Mouse (Mus musculus) megakaryocyte, embryonic 14.5 days (primary cell): ENCODE results near the gene Mndal.
"Not testable (repeated sequence)": the region's sequence is repeated elsewhere in the genome, so short reads cannot be mapped to it uniquely, and the experiment has no call there.

Experiments
- FLI1 ChIP-seq: IDR thresholded peaks from 2 replicates; pipeline ENCODE4 v1.6.1; 2012; ENCODE audit warnings: low read length, inconsistent platforms, mixed read lengths
- GATA1 ChIP-seq: IDR thresholded peaks from 3 replicates; pipeline ENCODE4 v1.6.1; 2012; ENCODE audit warnings: mixed read lengths, low read length, inconsistent platforms, borderline replicate concordance

GRCm38 (mm10) chr1:173981038-173981437 lies 38.7 kb upstream of the Mndal start:
- TF ChIP-seq GATA1, FLI1: not testable (repeated sequence)
